Mouse (Mus musculus) CH12.LX (cell line): ENCODE measurements around the gene Wdfy4. TPM values are rescaled to one million over a fixed set of nuclear protein-coding genes. Genes with fewer than 3 reads are reported as not detected.

Source experiments
- DNase-seq: peaks from one replicate; pipeline ENCODE4 v3.0.0-alpha.2; 2013; ENCODE audit errors: extremely low read depth
- H3K27ac ChIP-seq: 2 replicates; pipeline ENCODE4 v1.5.1; 2012; ENCODE audit warnings: low read depth, mild to moderate bottlenecking, control low read depth, moderate library complexity; ENCODE audit not compliant: insufficient read depth
- H3K27me3 ChIP-seq: replicated peaks from 2 replicates; pipeline ENCODE3; 2012; ENCODE audit warnings: inconsistent platforms
- H3K36me3 ChIP-seq, 2 experiments: replicated peaks in 1 of 2; 2 replicates each; pipeline versions ENCODE3 to v1.6.1; 2012; ENCODE audit warnings: inconsistent platforms in 1 of 2, low read length in 1 of 2, mild to moderate bottlenecking in 1 of 2, mixed read lengths in 1 of 2, moderate library complexity in 1 of 2; ENCODE audit not compliant: control insufficient read depth in 1 of 2, insufficient read depth in 1 of 2
- H3K4me1 ChIP-seq, 2 experiments: 2 replicates each; pipeline ENCODE4 v1.6.1; 2012; ENCODE audit warnings: inconsistent platforms in 1 of 2, moderate library complexity in 1 of 2; ENCODE audit not compliant: insufficient read depth in 2 of 2, control insufficient read depth in 1 of 2
- H3K4me2 ChIP-seq: 2 replicates; pipeline ENCODE4 v1.6.1; 2012; ENCODE audit warnings: low read depth, mild to moderate bottlenecking, control low read depth; ENCODE audit not compliant: poor library complexity, insufficient read depth, severe bottlenecking
- H3K4me3 ChIP-seq, 3 experiments: fragments of 150-350 bp in 1 of 3; sonication (generic) in 1 of 3; replicated peaks in 1 of 3; 2 replicates each; pipeline versions ENCODE3 to v1.5.1; 2011 to 2012; ENCODE audit warnings: low read depth in 2 of 3, low read length in 2 of 3, mild to moderate bottlenecking in 2 of 3, moderate library complexity in 2 of 3, control low read depth in 1 of 3, improper control_type of control experiment in 1 of 3, inconsistent platforms in 1 of 3, mixed read lengths in 1 of 3; ENCODE audit not compliant: poor library complexity in 1 of 3
- H3K79me2 ChIP-seq: replicated peaks from 2 replicates; pipeline ENCODE4 v1.6.1; 2012; ENCODE audit warnings: mild to moderate bottlenecking, moderate library complexity; ENCODE audit not compliant: control insufficient read depth, poor library complexity, insufficient read depth, severe bottlenecking; ENCODE audit errors: extremely low read depth
- H3K9ac ChIP-seq: 2 replicates; pipeline ENCODE4 v1.6.1; 2012; ENCODE audit warnings: low read depth, mild to moderate bottlenecking, control low read depth, moderate library complexity; ENCODE audit not compliant: insufficient read depth
- H3K9me3 ChIP-seq: replicated peaks from 2 replicates; pipeline ENCODE3; 2012; ENCODE audit warnings: low read length, inconsistent platforms, mixed read lengths
- BHLHE40 ChIP-seq: IDR thresholded peaks from 2 replicates; pipeline ENCODE4 v1.6.1; 2011; ENCODE audit warnings: mild to moderate bottlenecking, low read depth, low read length, improper control_type of control experiment
- CHD1 ChIP-seq: IDR thresholded peaks from 2 replicates; pipeline ENCODE4 v1.6.1; 2012; ENCODE audit warnings: low read depth, low read length, improper control_type of control experiment, inconsistent platforms
- CHD2 ChIP-seq: IDR thresholded peaks from 2 replicates; pipeline ENCODE4 v1.6.1; 2011; ENCODE audit warnings: low read length, improper control_type of control experiment
- CTCF ChIP-seq, 2 experiments: IDR thresholded peaks in 1 of 2; conservative IDR thresholded peaks in 1 of 2; 2 replicates each; pipeline ENCODE4 v1.5.1; 2011 to 2012; ENCODE audit warnings: low read depth in 2 of 2, low read length in 2 of 2, improper control_type of control experiment in 1 of 2, inconsistent platforms in 1 of 2, mild to moderate bottlenecking in 1 of 2, moderate library complexity in 1 of 2
- ETS1 ChIP-seq: conservative IDR thresholded peaks from 2 replicates; pipeline ENCODE4 v1.6.1; 2012; ENCODE audit warnings: low read depth, mild to moderate bottlenecking, inconsistent platforms, low read length, improper control_type of control experiment, moderate library complexity
- HCFC1 ChIP-seq: IDR thresholded peaks from 2 replicates; pipeline ENCODE4 v1.6.1; 2012; ENCODE audit warnings: low read depth, mild to moderate bottlenecking, inconsistent platforms, low read length, improper control_type of control experiment
- IRF4 ChIP-seq: IDR thresholded peaks from 2 replicates; pipeline ENCODE4 v1.6.1; 2014; ENCODE audit warnings: low read depth, mild to moderate bottlenecking, inconsistent platforms, low read length, improper control_type of control experiment
- KAT2A ChIP-seq: IDR thresholded peaks from 2 replicates; pipeline ENCODE4 v1.6.1; 2012; ENCODE audit warnings: low read length, improper control_type of control experiment, inconsistent platforms; ENCODE audit not compliant: insufficient replicate concordance
- MAFK ChIP-seq: IDR thresholded peaks from 2 replicates; pipeline ENCODE4 v1.6.1; 2011; ENCODE audit warnings: low read length, improper control_type of control experiment; ENCODE audit not compliant: insufficient replicate concordance
- MAZ ChIP-seq: IDR thresholded peaks from 2 replicates; pipeline ENCODE4 v1.6.1; 2012; ENCODE audit warnings: low read depth, mild to moderate bottlenecking, inconsistent platforms, low read length, improper control_type of control experiment, moderate library complexity
- MEF2A ChIP-seq: IDR thresholded peaks from 2 replicates; pipeline ENCODE4 v1.6.1; 2014; ENCODE audit warnings: low read depth, mild to moderate bottlenecking, inconsistent platforms, low read length, improper control_type of control experiment, borderline replicate concordance
- MXI1 ChIP-seq: IDR thresholded peaks from 2 replicates; pipeline ENCODE4 v1.6.1; 2011; ENCODE audit warnings: mild to moderate bottlenecking, low read depth, low read length, improper control_type of control experiment
- MYC ChIP-seq: IDR thresholded peaks from 2 replicates; pipeline ENCODE4 v1.6.1; 2011; ENCODE audit warnings: low read depth, mild to moderate bottlenecking, improper control_type of control experiment, low read length
- NELFE ChIP-seq: IDR thresholded peaks from 2 replicates; pipeline ENCODE4 v1.6.1; 2011; ENCODE audit warnings: low read depth, low read length, improper control_type of control experiment
- NRF1 ChIP-seq: IDR thresholded peaks from 2 replicates; pipeline ENCODE4 v1.6.1; 2014; ENCODE audit warnings: low read depth, mild to moderate bottlenecking, inconsistent platforms, low read length, improper control_type of control experiment, moderate library complexity
- PAX5 ChIP-seq: IDR thresholded peaks from 2 replicates; pipeline ENCODE4 v1.6.1; 2012; ENCODE audit warnings: low read length, inconsistent platforms, mixed read lengths
- POLR2A ChIP-seq: IDR thresholded peaks from 2 replicates; pipeline ENCODE4 v1.6.1; 2011; ENCODE audit warnings: low read depth, mild to moderate bottlenecking, improper control_type of control experiment, low read length
- RAD21 ChIP-seq: IDR thresholded peaks from 2 replicates; pipeline ENCODE4 v1.6.1; 2011; ENCODE audit warnings: low read depth, mild to moderate bottlenecking, low read length, improper control_type of control experiment, moderate library complexity
- RCOR1 ChIP-seq: conservative IDR thresholded peaks from 2 replicates; pipeline ENCODE4 v1.6.1; 2012; ENCODE audit warnings: low read depth, mild to moderate bottlenecking, inconsistent platforms, low read length, improper control_type of control experiment
- SIN3A ChIP-seq: IDR thresholded peaks from 2 replicates; pipeline ENCODE4 v1.6.1; 2012; ENCODE audit warnings: low read length, improper control_type of control experiment, inconsistent platforms
- SMC3 ChIP-seq: IDR thresholded peaks from 2 replicates; pipeline ENCODE4 v1.6.1; 2011; ENCODE audit warnings: low read depth, low read length, improper control_type of control experiment
- UBTF ChIP-seq: IDR thresholded peaks from 2 replicates; pipeline ENCODE4 v1.6.1; 2012; ENCODE audit warnings: low read depth, mild to moderate bottlenecking, inconsistent platforms, low read length, improper control_type of control experiment, moderate library complexity
- USF1 ChIP-seq: IDR thresholded peaks from 2 replicates; pipeline ENCODE4 v1.6.1; 2014; ENCODE audit warnings: low read depth, mild to moderate bottlenecking, inconsistent platforms, low read length, improper control_type of control experiment
- ZC3H11A ChIP-seq: IDR thresholded peaks from 2 replicates; pipeline ENCODE4 v1.6.1; 2012; ENCODE audit warnings: low read depth, mild to moderate bottlenecking, inconsistent platforms, low read length, improper control_type of control experiment
- ZKSCAN1 ChIP-seq: IDR thresholded peaks from 2 replicates; pipeline ENCODE4 v1.6.1; 2012; ENCODE audit warnings: low read depth, inconsistent platforms, low read length, improper control_type of control experiment, borderline replicate concordance
- ZMIZ1 ChIP-seq: IDR thresholded peaks from 2 replicates; pipeline ENCODE4 v1.6.1; 2012; ENCODE audit warnings: low read depth, mild to moderate bottlenecking, inconsistent platforms, low read length, improper control_type of control experiment
- dilution Hi-C: fragments of 300-500 bp; cut with MboI; formaldehyde crosslinking; loops from 2 replicates; pipeline ENCODE4 v1.14.3; 2020; ENCODE audit warnings: low sequenced_read_pairs; ENCODE audit not compliant: extremely low pct_unique_long_range_greater_than_20kb, extremely low pct_ligation_motif_present
- in situ Hi-C: fragments of 300-500 bp; cut with MboI; formaldehyde crosslinking; loops from 3 replicates; pipeline ENCODE4 v1.14.3; 2019; ENCODE audit warnings: low sequenced_read_pairs, low pct_ligation_motif_present, low pct_unique_long_range_greater_than_20kb, mixed read lengths
- polyA plus RNA-seq: library from polyadenylated mRNA; unstranded; fragments of >175 nt; gene quantifications from 2 replicates; pipeline ENCODE4 v1.2.1, GENCODE M21; 2012; ENCODE audit warnings: low read depth; ENCODE audit not compliant: insufficient read length
- total RNA-seq, 2 experiments: library from RNA; depleted of rRNA; stranded (reverse); fragments of 300-350 nt in 1 of 2; fragments of >200 nt in 1 of 2; gene quantifications; 2 replicates each; pipeline ENCODE4 v1.2.3; 2012 to 2014

Gene Wdfy4
- total and polyA plus RNA-seq, 3 experiments: 56.0 to 140 (median 115) TPM

DNA sequence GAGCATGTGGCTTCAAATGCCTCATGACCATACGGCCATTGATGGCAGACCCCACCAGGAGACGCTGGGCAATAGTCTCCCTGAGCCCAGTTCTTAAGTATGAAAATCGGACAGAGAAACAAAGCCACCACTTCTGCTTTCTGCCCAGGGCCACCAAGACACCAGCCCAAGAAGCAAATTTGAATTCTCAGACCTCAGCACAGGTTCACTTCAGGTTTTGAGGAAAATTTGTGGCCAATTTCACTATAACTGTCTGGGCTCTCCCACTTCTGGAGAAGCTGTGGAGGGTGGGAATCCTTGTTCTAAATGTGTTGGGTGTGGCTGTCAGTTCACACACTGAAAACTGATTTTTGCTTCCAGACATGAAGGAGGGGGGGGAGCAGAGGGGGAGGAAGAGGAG lies 8.9 kb upstream of the Wdfy4 start:
- Histone ChIP-seq H3K79me2 (no peaks in the 10 kb centered on the region), H3K4me2 (peak overlapping the region; percentile 51), H3K9me3 (peaks cover 8% of the 10 kb centered on the region), H3K4me3 (no peak overlapping the region), H3K4me1 (peaks cover 15 to 56% of the 10 kb centered on the region in 2 experiments), H3K27ac (peak overlapping the region; percentile 95), H3K27me3 (no peaks in the 10 kb centered on the region), H3K9ac (0 out of 2 replicates have a peak overlapping the region, but pooled peaks have one; percentile 28), H3K36me3 (no peaks in the 10 kb centered on the region)
- in situ Hi-C loops (loop anchor here (10.0 kb wide), 1 partner anchor 49 kb away; no protein-coding TSS in a partner anchor), dilution Hi-C loops (no loop called here)
- TF ChIP-seq SMC3: no peak
- peak; percentile 57 for TF ChIP-seq ETS1
- TF ChIP-seq NRF1: no peak
- no peak for TF ChIP-seq UBTF
- peak; percentile 58; the same call in 1 of the 2 replicates for TF ChIP-seq MAZ
- peak; percentile 57 for TF ChIP-seq BHLHE40
- TF ChIP-seq RAD21: no peak; the same call in 1 of the 2 replicates
- TF ChIP-seq PAX5: no peak
- TF ChIP-seq ZMIZ1: no peak
- peak; percentile 68 for TF ChIP-seq CHD2
- no peak for TF ChIP-seq HCFC1
- peak; percentile 52; the same call in 1 of the 2 replicates for TF ChIP-seq IRF4
- TF ChIP-seq CHD1: 0 out of 2 replicates have a peak, but pooled peaks have one; percentile 62
- peak; percentile 12; the same call in 1 of the 2 replicates for TF ChIP-seq MEF2A
- no peak for TF ChIP-seq KAT2A
- TF ChIP-seq RCOR1: 0 out of 2 replicates have a peak, but pooled peaks have one; percentile 22
- no peak for TF ChIP-seq NELFE
- TF ChIP-seq CTCF (conservative IDR thresholded peaks at IDR 0.05 in 1 of 2, IDR thresholded peaks at IDR 0.05 in 1 of 2; ENCODE audit: low read depth in 2 of 2, low read length in 2 of 2): no peak
- TF ChIP-seq SIN3A: no peak
- no peak for TF ChIP-seq ZKSCAN1
- peak; percentile 43; the same call in 1 of the 2 replicates for TF ChIP-seq POLR2A
- no peak for TF ChIP-seq USF1
- no peak for TF ChIP-seq MAFK
- no peak for TF ChIP-seq ZC3H11A
- TF ChIP-seq MXI1: peak; percentile 71
- 0 out of 2 replicates have a peak, but pooled peaks have one; percentile 35 for TF ChIP-seq MYC
- DNase-seq: no peak
